Mouse (Mus musculus) liver, embryonic 14.5 days (tissue): ENCODE data around the gene Peli1. TPM values are rescaled to one million over a fixed set of nuclear protein-coding genes. Genes with fewer than 3 reads are reported as not detected.

Source experiments
- ATAC-seq: fragments of 200-750 bp; cut with Nextera tagmentation; 2 replicates; pipeline ENCODE4 v1.8.0; 2017; ENCODE audit warnings: moderate number of reproducible peaks, mild to moderate bottlenecking, moderate library complexity; ENCODE audit not compliant: insufficient read depth
- DNase-seq, 3 experiments: peaks; one replicate each; pipeline ENCODE4 v3.0.0-alpha.2; 2012 to 2013; ENCODE audit warnings: low read depth in 3 of 3, low spot score in 3 of 3
- H3K27ac ChIP-seq: fragments of 300-500 bp; sonication (generic); 2 replicates; pipeline ENCODE4 v1.5.1; 2014; ENCODE audit warnings: moderate library complexity, mild to moderate bottlenecking, control low read depth, inconsistent platforms
- H3K27me3 ChIP-seq: fragments of 300-500 bp; sonication (generic); 2 replicates; pipeline ENCODE4 v1.6.1; 2014; ENCODE audit warnings: mild to moderate bottlenecking, low read length, moderate library complexity; ENCODE audit not compliant: control insufficient read depth, insufficient read depth
- H3K36me3 ChIP-seq: fragments of 300-500 bp; sonication (generic); replicated peaks from 2 replicates; pipeline ENCODE4 v1.6.1; 2014; ENCODE audit warnings: low read depth; ENCODE audit not compliant: control insufficient read depth, insufficient read depth
- H3K4me1 ChIP-seq, 2 experiments: fragments of 200-500 bp in 1 of 2; fragments of 300-500 bp in 1 of 2; sonication (generic) in 1 of 2; replicated peaks; 2 replicates each; pipeline ENCODE4 v1.6.1; 2012 to 2014; ENCODE audit warnings: antibody characterized with exemption in 1 of 2, inconsistent platforms in 1 of 2, low read length in 1 of 2; ENCODE audit not compliant: control insufficient read depth in 2 of 2, insufficient read depth in 2 of 2
- H3K4me2 ChIP-seq: fragments of 300-500 bp; sonication (generic); 2 replicates; pipeline ENCODE4 v1.6.1; 2014; ENCODE audit warnings: low read depth, mild to moderate bottlenecking, control low read depth, moderate library complexity
- H3K4me3 ChIP-seq, 2 experiments: fragments of 200-500 bp in 1 of 2; fragments of 300-500 bp in 1 of 2; sonication (generic) in 1 of 2; 2 replicates each; pipeline ENCODE4 v1.5.1; 2012 to 2014; ENCODE audit warnings: low read depth in 2 of 2, low read length in 2 of 2, mild to moderate bottlenecking in 2 of 2, control low read depth in 1 of 2, inconsistent platforms in 1 of 2, moderate library complexity in 1 of 2; ENCODE audit not compliant: insufficient read depth in 1 of 2
- H3K9ac ChIP-seq: fragments of 300-500 bp; sonication (generic); replicated peaks from 2 replicates; pipeline ENCODE4 v1.6.1; 2014; ENCODE audit warnings: mild to moderate bottlenecking, control low read depth, moderate library complexity
- H3K9me3 ChIP-seq: fragments of 300-500 bp; sonication (generic); 2 replicates; pipeline ENCODE4 v1.6.1; 2016; ENCODE audit warnings: low read length, mixed read lengths; ENCODE audit not compliant: control insufficient read depth
- CTCF ChIP-seq: IDR thresholded peaks from 2 replicates; pipeline ENCODE4 v1.5.1; 2016; ENCODE audit warnings: antibody characterized with exemption, low read depth, control low read depth
- EP300 ChIP-seq: IDR thresholded peaks from 2 replicates; pipeline ENCODE4 v1.6.1; 2016; ENCODE audit warnings: antibody characterized with exemption, low read depth
- WGBS: fragments of 180-500 bp; shearing (Covaris S2); extraction: QIAGEN DNeasy Blood & Tissue Kit; methylation state at CpG from one replicate; pipeline ENCODE4 v1.1.7; 2014; ENCODE audit not compliant: insufficient replicate concordance; 5-methylcytosine and 5-hydroxymethylcytosine counted together
- polyA plus RNA-seq, 2 experiments: library from polyadenylated mRNA; depleted of rRNA in 1 of 2; stranded (reverse) in 1 of 2; unstranded in 1 of 2; fragments of >200 nt; fragmentation: Nextera tagmentation in 1 of 2; extraction: Ambion mirVana in 1 of 2; gene quantifications; 2 replicates each; pipeline versions ENCODE4 v1.2.1 to v1.2.3; 2012 to 2014

Peli1 gene
- polyA plus RNA-seq, 2 experiments = 5.7 to 11.5 TPM

- ATAC-seq (no peak), DNase-seq (no peak)
- H3K4me2 ChIP-seq = no peak overlapping the region
- H3K27ac ChIP-seq = no peak overlapping the region
- H3K4me1 ChIP-seq = no peaks in the 10 kb centered on the region
- no peaks in the 10 kb centered on the region for H3K9me3 ChIP-seq
- WGBS = 80% methylated on average over 1 of the region's 1 CpGs
- no peak overlapping the region for H3K9ac ChIP-seq
- H3K36me3 ChIP-seq = no peaks in the 10 kb centered on the region; the same call in 1 of the 2 replicates
- H3K4me3 ChIP-seq = no peak overlapping the region
- TF ChIP-seq CTCF (no peak), EP300 (no peak)
- H3K27me3 ChIP-seq = no peaks in the 10 kb centered on the region
Observed at GRCm38 (mm10) chr11:21151672-21152071, 60.6 kb downstream of the Peli1 start.

- H3K4me3 ChIP-seq = no peak overlapping the region
- no peaks in the 10 kb centered on the region; the same call in 1 of the 2 replicates for H3K36me3 ChIP-seq
- no peak overlapping the region for H3K27ac ChIP-seq
- no peaks in the 10 kb centered on the region for H3K27me3 ChIP-seq
- no peak for ATAC-seq
- DNase-seq = no peak
- H3K9ac ChIP-seq = no peak overlapping the region
- H3K4me2 ChIP-seq = no peak overlapping the region
- WGBS = 73% methylated on average over 4 of the region's 4 CpGs
- TF ChIP-seq EP300 (no peak), CTCF (no peak)
- no peaks in the 10 kb centered on the region for H3K9me3 ChIP-seq
- no peaks in the 10 kb centered on the region for H3K4me1 ChIP-seq
Observed at GRCm38 (mm10) chr11:21153111-21153510, 62.0 kb downstream of the Peli1 start.

GRCm38 (mm10) chr11:21157595-21157994, 66.5 kb downstream of the Peli1 start:
- H3K27me3 ChIP-seq = no peaks in the 10 kb centered on the region
- H3K4me2 ChIP-seq = no peak overlapping the region
- no peak overlapping the region for H3K27ac ChIP-seq
- no peaks in the 10 kb centered on the region for H3K4me1 ChIP-seq
- H3K4me3 ChIP-seq = no peak overlapping the region
- ATAC-seq (no peak), DNase-seq (no peak)
- H3K9ac ChIP-seq = no peak overlapping the region
- H3K36me3 ChIP-seq = no peaks in the 10 kb centered on the region
- TF ChIP-seq CTCF = no peak
- no peak for TF ChIP-seq EP300
- H3K9me3 ChIP-seq = no peaks in the 10 kb centered on the region
- 65% methylated on average over 4 of the region's 4 CpGs for WGBS

- no peak overlapping the region for H3K9ac ChIP-seq
- H3K4me3 ChIP-seq = no peak overlapping the region
- H3K27me3 ChIP-seq = no peaks in the 10 kb centered on the region
- 64% methylated on average over 5 of the region's 5 CpGs for WGBS
- ATAC-seq (no peak), DNase-seq (no peak)
- no peak overlapping the region for H3K4me2 ChIP-seq
- peaks cover 4 to 12% of the 10 kb centered on the region in 2 experiments; a peak in 3 of 4 replicates for H3K4me1 ChIP-seq
- H3K9me3 ChIP-seq = no peaks in the 10 kb centered on the region
- no peak for TF ChIP-seq CTCF
- no peak for TF ChIP-seq EP300
- no peak overlapping the region for H3K27ac ChIP-seq
- no peaks in the 10 kb centered on the region for H3K36me3 ChIP-seq
Observed at GRCm38 (mm10) chr11:21162093-21162492, 71.0 kb downstream of the Peli1 start.

- no peak for ATAC-seq
- no peak for TF ChIP-seq CTCF
- no peak for TF ChIP-seq EP300
- 65% methylated on average over 7 of the region's 7 CpGs for WGBS
- Histone ChIP-seq H3K27ac (no peak overlapping the region), H3K27me3 (no peaks in the 10 kb centered on the region), H3K9me3 (no peaks in the 10 kb centered on the region), H3K36me3 (no peaks in the 10 kb centered on the region), H3K4me3 (no peak overlapping the region), H3K9ac (no peak overlapping the region), H3K4me1 (peaks cover 4 to 16% of the 10 kb centered on the region in 2 experiments; a peak in 3 of 4 replicates), H3K4me2 (no peak overlapping the region)
- no peak for DNase-seq
Observed at GRCm38 (mm10) chr11:21163143-21163542, 72.1 kb downstream of the Peli1 start.
